Mouse (Mus musculus) intestine, embryonic 16.5 days (tissue): ENCODE data around the gene Wee1. TPM values are rescaled to one million over a fixed set of nuclear protein-coding genes. Genes with fewer than 3 reads are reported as not detected.
A peak's percentile ranks its signal among the peaks of the same experiment; 100 is the strongest.

Experiments used
- ATAC-seq: fragments of 200-750 bp; cut with Nextera tagmentation; 2 replicates; pipeline ENCODE4 v1.8.0; 2017; ENCODE audit warnings: moderate TSS enrichment, moderate library complexity
- H3K27ac ChIP-seq: fragments of 300-500 bp; sonication (generic); 2 replicates; pipeline ENCODE4 v1.5.1; 2014; ENCODE audit warnings: mild to moderate bottlenecking, low read length
- H3K27me3 ChIP-seq: fragments of 300-500 bp; sonication (generic); replicated peaks from 2 replicates; pipeline ENCODE4 v1.6.1; 2014; ENCODE audit warnings: low read length, control low read depth, mixed read lengths; ENCODE audit not compliant: control insufficient read depth, insufficient read depth
- H3K36me3 ChIP-seq: fragments of 300-500 bp; sonication (generic); 2 replicates; pipeline ENCODE4 v1.6.1; 2014; ENCODE audit warnings: low read length, control low read depth; ENCODE audit not compliant: control insufficient read depth, insufficient read depth
- H3K4me1 ChIP-seq: fragments of 300-500 bp; sonication (generic); 2 replicates; pipeline ENCODE4 v1.6.1; 2014; ENCODE audit warnings: low read length, control low read depth, mixed read lengths; ENCODE audit not compliant: control insufficient read depth, insufficient read depth
- H3K4me2 ChIP-seq: fragments of 300-500 bp; sonication (generic); 2 replicates; pipeline ENCODE4 v1.6.1; 2014; ENCODE audit warnings: low read depth, low read length, control low read depth
- H3K4me3 ChIP-seq: fragments of 300-500 bp; sonication (generic); 2 replicates; pipeline ENCODE4 v1.5.1; 2014; ENCODE audit warnings: mild to moderate bottlenecking, low read length
- H3K9ac ChIP-seq: fragments of 300-500 bp; sonication (generic); 2 replicates; pipeline ENCODE4 v1.6.1; 2014; ENCODE audit warnings: low read depth, low read length
- H3K9me3 ChIP-seq: fragments of 300-500 bp; sonication (generic); 2 replicates; pipeline ENCODE4 v1.6.1; 2016; ENCODE audit warnings: low read length, control low read depth; ENCODE audit not compliant: control insufficient read depth
- WGBS: fragments of 180-500 bp; shearing (Covaris S2); extraction: QIAGEN DNeasy Blood & Tissue Kit; methylation state at CpG from one replicate; pipeline ENCODE4 v1.1.7; 2014; 5-methylcytosine and 5-hydroxymethylcytosine counted together
- polyA plus RNA-seq: library from polyadenylated mRNA; unstranded; fragments of >200 nt; fragmentation: Nextera tagmentation; extraction: Ambion mirVana; gene quantifications from 2 replicates; pipeline ENCODE4 v1.2.1, GENCODE M21; 2015

Wee1 gene
- polyA plus RNA-seq, 1 experiment from 2014 or later: 14.3 TPM

- ATAC-seq: peak; percentile 95
- H3K27ac ChIP-seq: peak overlapping the region; percentile 97
- 0% methylated on average over 20 of the region's 20 CpGs for WGBS
These were observed 42.9 kb downstream of the Wee1 start for GRCm38 (mm10) chr7:110164712-110165122.

GRCm38 (mm10) chr7:110166233-110166632 lies 44.4 kb downstream of the Wee1 start:
- Histone ChIP-seq H3K27ac (no peak overlapping the region), H3K4me1 (no peaks in the 10 kb centered on the region), H3K27me3 (no peaks in the 10 kb centered on the region), H3K9ac (no peak overlapping the region), H3K9me3 (no peaks in the 10 kb centered on the region), H3K4me3 (no peak overlapping the region), H3K4me2 (no peak overlapping the region), H3K36me3 (no peaks in the 10 kb centered on the region)
- WGBS: 67% methylated on average over 8 of the region's 8 CpGs
- ATAC-seq: no peak

More at GRCm38 (mm10) chr7:110164712-110165122, 42.9 kb downstream of the Wee1 start:
- Histone ChIP-seq H3K9ac (peak overlapping the region; percentile 80), H3K4me2 (peak overlapping the region; percentile 92), H3K36me3 (no peaks in the 10 kb centered on the region), H3K4me1 (no peaks in the 10 kb centered on the region), H3K9me3 (no peaks in the 10 kb centered on the region), H3K27me3 (no peaks in the 10 kb centered on the region), H3K4me3 (peak overlapping the region; percentile 58)

- H3K9ac ChIP-seq: no peak overlapping the region
- H3K4me3 ChIP-seq: no peak overlapping the region
- no peak for ATAC-seq
- H3K27ac ChIP-seq: no peak overlapping the region
- 86% methylated on average over 7 of the region's 7 CpGs for WGBS
- no peaks in the 10 kb centered on the region for H3K27me3 ChIP-seq
- H3K9me3 ChIP-seq: no peaks in the 10 kb centered on the region
- no peaks in the 10 kb centered on the region for H3K36me3 ChIP-seq
- no peaks in the 10 kb centered on the region for H3K4me1 ChIP-seq
- no peak overlapping the region for H3K4me2 ChIP-seq
These were observed 57.4 kb downstream of the Wee1 start for GRCm38 (mm10) chr7:110179208-110179607.

GRCm38 (mm10) chr7:110180613-110181012 lies 58.8 kb downstream of the Wee1 start:
- no peaks in the 10 kb centered on the region for H3K4me1 ChIP-seq

GRCm38 (mm10) chr7:110181446-110181845 lies 59.6 kb downstream of the Wee1 start:
- no peak for ATAC-seq
- Histone ChIP-seq H3K4me2 (no peak overlapping the region), H3K4me1 (no peaks in the 10 kb centered on the region), H3K9me3 (no peaks in the 10 kb centered on the region), H3K36me3 (no peaks in the 10 kb centered on the region), H3K27ac (no peak overlapping the region), H3K27me3 (no peaks in the 10 kb centered on the region), H3K4me3 (no peak overlapping the region), H3K9ac (no peak overlapping the region)
- 58% methylated on average over 8 of the region's 8 CpGs for WGBS

More at GRCm38 (mm10) chr7:110180613-110181012, 58.8 kb downstream of the Wee1 start:
- Histone ChIP-seq H3K4me3 (no peak overlapping the region), H3K4me2 (no peak overlapping the region), H3K9me3 (no peaks in the 10 kb centered on the region), H3K27me3 (no peaks in the 10 kb centered on the region), H3K9ac (no peak overlapping the region), H3K36me3 (no peaks in the 10 kb centered on the region), H3K27ac (no peak overlapping the region)
- ATAC-seq: no peak

- Histone ChIP-seq H3K9me3 (no peaks in the 10 kb centered on the region), H3K9ac (no peak overlapping the region), H3K36me3 (no peaks in the 10 kb centered on the region), H3K4me3 (no peak overlapping the region), H3K4me1 (no peaks in the 10 kb centered on the region), H3K4me2 (no peak overlapping the region), H3K27ac (no peak overlapping the region), H3K27me3 (no peaks in the 10 kb centered on the region)
- 86% methylated on average over 3 of the region's 3 CpGs for WGBS
- no peak for ATAC-seq
These were observed 62.8 kb downstream of the Wee1 start for GRCm38 (mm10) chr7:110184608-110185007.

- Histone ChIP-seq H3K4me1 (no peaks in the 10 kb centered on the region), H3K36me3 (no peaks in the 10 kb centered on the region), H3K9me3 (no peaks in the 10 kb centered on the region), H3K27ac (peak overlapping the region; percentile 42), H3K4me2 (no peak overlapping the region), H3K9ac (no peak overlapping the region), H3K4me3 (no peak overlapping the region), H3K27me3 (no peaks in the 10 kb centered on the region)
- peak; percentile 76 for ATAC-seq
- 27% methylated on average over 7 of the region's 7 CpGs for WGBS
These were observed 68.1 kb downstream of the Wee1 start for GRCm38 (mm10) chr7:110189951-110190350.

Other genes starting within 250 kb of the Wee1 start
- 16.3 and 18.0 TPM in 2 replicates for gene Dennd5a, start 161.6 kb upstream of the Wee1 start, polyA plus RNA-seq
- 88.6 and 98.5 TPM in 2 replicates for gene Tmem41b, start 135.1 kb upstream of the Wee1 start, polyA plus RNA-seq
- 38.9 and 39.1 TPM in 2 replicates for gene Ipo7, start 103.8 kb upstream of the Wee1 start, polyA plus RNA-seq
- gene Zfp143, start 60.8 kb upstream of the Wee1 start, polyA plus RNA-seq: 15.0 and 15.5 TPM in 2 replicates
- gene Swap70, start 99.7 kb downstream of the Wee1 start, polyA plus RNA-seq: 28.4 and 28.5 TPM in 2 replicates